Mouse (Mus musculus): ENCODE measurements around the gene Dnmbp.

DNA sequence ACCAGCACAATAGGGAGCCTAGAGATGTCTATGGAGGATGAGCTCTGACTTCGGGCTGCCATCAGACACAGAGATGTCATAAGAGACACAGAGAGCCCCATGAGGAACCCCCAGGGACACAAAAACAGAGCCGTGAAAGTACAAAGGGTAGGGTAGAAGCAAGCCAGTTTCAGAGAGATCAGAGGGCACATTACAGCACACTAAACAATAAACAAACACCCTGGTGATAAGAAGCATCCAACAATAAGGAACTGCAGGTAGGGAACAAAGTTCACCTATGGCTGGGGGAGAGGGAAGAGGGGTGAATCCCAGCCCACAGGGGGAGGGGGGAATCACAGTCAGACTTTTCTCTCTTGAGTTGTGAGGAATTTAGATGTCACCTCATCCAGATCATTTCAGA lies 52.3 kb downstream of the Dnmbp start:
- TF ChIP-seq CTCF (IDR thresholded peaks at IDR 0.05; ENCODE audit: low read depth, low read length) (no peak), POLR2AphosphoS5 (IDR thresholded peaks at IDR 0.05; ENCODE audit: insufficient replicate concordance, low read depth, low read length) (no peak)

Measured in G1E (cell line).